Comparison of ENCODE assay signal across 9 mouse cellular contexts in the genomic region with DNA sequence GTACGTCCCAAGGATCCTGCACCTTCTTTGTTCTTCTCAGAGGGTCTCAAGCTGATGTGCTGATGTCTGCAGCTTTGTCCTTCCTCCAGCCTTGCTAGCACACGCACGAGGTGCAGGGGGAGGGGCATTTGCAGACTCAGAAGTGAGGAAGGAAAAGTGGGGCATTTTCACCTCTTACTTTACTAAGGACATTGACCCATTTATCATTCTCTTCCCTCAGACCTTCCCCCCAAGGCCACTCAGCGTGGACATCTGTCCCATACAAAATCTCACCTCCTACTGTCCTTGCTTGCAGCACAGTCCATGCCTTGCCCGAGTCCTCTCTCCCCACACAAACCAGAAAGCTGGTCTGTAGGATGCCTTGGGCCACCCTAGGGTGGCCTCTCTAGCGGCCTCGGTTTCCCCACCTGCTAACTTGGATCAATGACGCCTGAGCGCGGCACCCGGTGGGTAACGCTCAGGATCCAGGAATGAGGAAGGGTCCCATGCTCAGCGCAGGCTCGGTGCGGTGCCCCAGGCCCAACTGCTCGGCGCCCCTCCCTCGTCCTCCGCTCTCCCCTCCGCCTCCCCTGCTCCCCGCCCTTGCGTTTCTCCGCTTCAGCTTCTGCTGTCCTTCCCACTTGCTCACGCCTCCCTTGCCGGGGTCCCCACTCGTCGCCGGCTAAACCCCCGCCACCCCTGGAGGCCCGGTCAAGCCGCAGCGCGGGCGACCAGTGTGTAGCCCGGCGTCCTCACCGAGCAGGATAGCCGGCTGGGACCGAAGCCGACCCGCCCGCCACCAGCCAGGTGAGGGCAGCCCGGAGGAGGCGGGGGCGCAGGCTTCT. TPM values are rescaled to one million over a fixed set of nuclear protein-coding genes. Genes with fewer than 3 reads are reported as not detected.
DNase-seq lines count a peak whose midpoint lies in the region; ATAC-seq and TF ChIP-seq lines count a peak whose summit lies in the region.
"Had no signal": no experiment of that assay in that cellular context is flagged by ENCODE, and none has a peak within 500 bp of the region (broad histone marks: within the 10 kb centered on the region; RNA-seq: fewer than 3 reads in every experiment).

A gene (plus strand): TSS at position 643 of the 824 bp plus-strand sequence.

- peak within 1 kb of the TSS; percentile 67 for H3K4me2 ChIP-seq in lung, embryonic 14.5 days
- H3K4me2 ChIP-seq in midbrain, embryonic 16.5 days (ENCODE audit: low read length): peak within 1 kb of the TSS; percentile 85

- TF ChIP-seq CTCF in lung, embryonic 14.5 days (IDR thresholded peaks at IDR 0.05; ENCODE audit: low read depth): no peak

- ATAC-seq in lung, embryonic 14.5 days (ENCODE audit: insufficient read depth): peak; percentile 19; the same call in 1 of the 2 replicates
- ATAC-seq in midbrain, embryonic 16.5 days: peak; percentile 83
- ATAC-seq in activated CD4-positive, CD25-positive, alpha-beta regulatory T cell, adult 4 months: no peak

- WGBS in lung, embryonic 14.5 days: 1% methylated on average over 44 of the region's 45 CpGs
- WGBS in midbrain, embryonic 16.5 days: under 1% methylated on average over 45 of the region's 45 CpGs

- no peaks in the 10 kb centered on the region for H3K9me3 ChIP-seq in lung, embryonic 14.5 days (ENCODE audit: low read depth, low read length)
- H3K9me3 ChIP-seq in midbrain, embryonic 16.5 days (replicated peaks; ENCODE audit: control insufficient read depth, low read length, poor library complexity, severe bottlenecking): no peaks in the 10 kb centered on the region

- H3K9ac ChIP-seq in lung, embryonic 14.5 days: peak within 1 kb of the TSS; percentile 36
- H3K9ac ChIP-seq in midbrain, embryonic 16.5 days (ENCODE audit: low read depth, low read length): peak within 1 kb of the TSS; percentile 81

- peaks cover 55% of the 10 kb centered on the region for H3K27me3 ChIP-seq in lung, embryonic 14.5 days (ENCODE audit: insufficient read depth, low read length)
- H3K27me3 ChIP-seq in midbrain, embryonic 16.5 days (ENCODE audit: control insufficient read depth, insufficient read depth, low read depth, low read length): no peaks in the 10 kb centered on the region; the same call in 1 of the 2 replicates

- H3K4me3 ChIP-seq in lung, embryonic 14.5 days (ENCODE audit: low read depth, low read length): peak within 1 kb of the TSS; percentile 43
- peak within 1 kb of the TSS; percentile 59 for H3K4me3 ChIP-seq in midbrain, embryonic 16.5 days (ENCODE audit: low read depth, low read length)
- H3K4me3 ChIP-seq: myocyte had no signal

- DNase-seq in lung, embryonic 14.5 days: no peak
- no peak for DNase-seq in lung, postnatal 25 days (ENCODE audit: low spot score)
- DNase-seq in cerebellum, postnatal 14 days: peak; percentile 76 to 78
- DNase-seq in gonadal fat pad, adult 2 months (ENCODE audit: low read depth): no peak
- peak; percentile 44 to 60 for DNase-seq in layer of hippocampus, postnatal 25 days (ENCODE audit: extremely low spot score in 1 of 2, low spot score in 1 of 2)
- DNase-seq in Muller cell, postnatal 12 days (ENCODE audit: inconsistent ontology term): no peak

- no peak within 1 kb of the TSS for H3K27ac ChIP-seq in lung, embryonic 14.5 days (ENCODE audit: low read depth)
- peak within 1 kb of the TSS; percentile 94 for H3K27ac ChIP-seq in midbrain, embryonic 16.5 days (ENCODE audit: low read length)

- no peaks in the 10 kb centered on the region; the same call in 1 of the 2 replicates for H3K4me1 ChIP-seq in lung, embryonic 14.5 days (ENCODE audit: insufficient read depth)
- peaks cover 43% of the 10 kb centered on the region for H3K4me1 ChIP-seq in midbrain, embryonic 16.5 days (ENCODE audit: control insufficient read depth, insufficient read depth, low read length)

- H3K36me3 ChIP-seq in lung, embryonic 14.5 days (ENCODE audit: insufficient read depth): no peaks in the 10 kb centered on the region
- no peaks in the 10 kb centered on the region; the same call in 1 of the 2 replicates for H3K36me3 ChIP-seq in midbrain, embryonic 16.5 days (ENCODE audit: control insufficient read depth, insufficient read depth, low read length)

RNA-seq across cellular contexts. Expression of the gene that starts here (rescaled TPM):
- polyA plus RNA-seq in lung, embryonic 14.5 days (2014; fragmentation: Nextera tagmentation; extraction: Ambion mirVana): 3.1 and 3.6 TPM in 2 replicates
- 14.6 and 19.6 TPM in 2 replicates for polyA plus RNA-seq in gonadal fat pad, adult 2 months (2012; rRNA removed)
- total RNA-seq in layer of hippocampus, postnatal 25 days (2021): 100 to 1,000 TPM; 209 to 222 TPM
- polyA plus RNA-seq in midbrain, embryonic 16.5 days (2015; fragmentation: Nextera tagmentation; extraction: Ambion mirVana): 42.6 and 55.6 TPM in 2 replicates
- 1 to 10 TPM in 1 of 2 experiments, under 1 TPM in 1; 0.89 to 1.5 TPM for polyA plus RNA-seq in activated CD4-positive, CD25-positive, alpha-beta regulatory T cell, adult 4 months (2017; shearing (Covaris generic))

Comparison
In these comparisons a context has a peak if more than half of its experiments do, and no peak if none do; other contexts are left out.
1. DNase-seq: peak in cerebellum, postnatal 14 days (2 of 2) and layer of hippocampus, postnatal 25 days (2 of 2); none in lung, embryonic 14.5 days (single experiment), lung, postnatal 25 days (single experiment), gonadal fat pad, adult 2 months (single experiment) and Muller cell, postnatal 12 days (single experiment).